Mouse (Mus musculus) neural tube, embryonic 12.5 days (tissue): ENCODE results near the gene Ntm. TPM values are rescaled to one million over a fixed set of nuclear protein-coding genes. Genes with fewer than 3 reads are reported as not detected.

Experiments used
- ATAC-seq: fragments of 200-750 bp; cut with Nextera tagmentation; 2 replicates; pipeline ENCODE4 v1.8.0; 2017; ENCODE audit warnings: low read depth, mild to moderate bottlenecking, moderate TSS enrichment, moderate library complexity; ENCODE audit not compliant: low FRiP score
- H3K27ac ChIP-seq: fragments of 300-500 bp; sonication (generic); 2 replicates; pipeline ENCODE4 v1.5.1; 2016
- H3K27me3 ChIP-seq: fragments of 300-500 bp; sonication (generic); replicated peaks from 2 replicates; pipeline ENCODE4 v1.6.1; 2016; ENCODE audit warnings: mild to moderate bottlenecking
- H3K36me3 ChIP-seq: fragments of 300-500 bp; sonication (generic); 2 replicates; pipeline ENCODE4 v1.6.1; 2016; ENCODE audit warnings: mild to moderate bottlenecking
- H3K4me1 ChIP-seq: fragments of 300-500 bp; sonication (generic); 2 replicates; pipeline ENCODE4 v1.6.1; 2016
- H3K4me2 ChIP-seq: fragments of 300-500 bp; sonication (generic); replicated peaks from 2 replicates; pipeline ENCODE4 v1.6.1; 2016; ENCODE audit warnings: mild to moderate bottlenecking
- H3K4me3 ChIP-seq: fragments of 300-500 bp; sonication (generic); 2 replicates; pipeline ENCODE4 v1.5.1; 2016
- H3K9ac ChIP-seq: fragments of 300-500 bp; sonication (generic); 2 replicates; pipeline ENCODE4 v1.6.1; 2016; ENCODE audit warnings: mild to moderate bottlenecking
- H3K9me3 ChIP-seq: fragments of 300-500 bp; sonication (generic); 2 replicates; pipeline ENCODE4 v1.6.1; 2016; ENCODE audit warnings: mild to moderate bottlenecking
- WGBS: fragments of 180-500 bp; shearing (Covaris S2); methylation state at CpG from one replicate; pipeline ENCODE4 v1.1.7; 2016; 5-methylcytosine and 5-hydroxymethylcytosine counted together
- polyA plus RNA-seq: library from polyadenylated mRNA; unstranded; fragments of >200 nt; fragmentation: Nextera tagmentation; extraction: Ambion mirVana; gene quantifications from 2 replicates; pipeline ENCODE4 v1.2.1, GENCODE M21; 2016

Gene Ntm
- polyA plus RNA-seq, 1 experiment from 2014 or later: 68.6 TPM

DNA sequence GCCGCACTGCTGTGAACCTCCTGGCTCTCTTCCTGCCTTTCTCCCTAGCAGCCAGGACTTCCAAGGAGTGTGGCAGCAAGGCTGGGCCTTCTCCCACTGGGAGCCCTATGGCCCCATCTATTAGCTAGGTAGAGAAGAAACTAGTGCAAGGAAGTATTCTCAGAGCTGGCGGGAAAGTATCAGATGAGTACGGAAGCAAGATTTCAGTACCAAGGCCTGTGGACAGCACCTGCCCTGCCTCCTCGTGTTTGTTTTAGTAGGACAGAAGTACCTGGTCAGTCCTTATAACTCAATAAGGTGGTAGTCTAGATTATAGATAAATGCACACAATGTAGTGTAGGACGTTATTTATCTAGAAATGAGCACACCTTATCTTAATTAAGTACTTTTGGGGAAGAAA, 874.3 kb downstream of the Ntm start:
- H3K4me2 ChIP-seq: no peak overlapping the region
- 56% methylated on average over 5 of the region's 5 CpGs for WGBS
- no peaks in the 10 kb centered on the region for H3K36me3 ChIP-seq
- no peak overlapping the region for H3K27ac ChIP-seq
- H3K27me3 ChIP-seq: no peaks in the 10 kb centered on the region
- ATAC-seq: no peak
- no peaks in the 10 kb centered on the region for H3K9me3 ChIP-seq
- no peak overlapping the region for H3K9ac ChIP-seq
- no peaks in the 10 kb centered on the region for H3K4me1 ChIP-seq
- H3K4me3 ChIP-seq: no peak overlapping the region

DNA sequence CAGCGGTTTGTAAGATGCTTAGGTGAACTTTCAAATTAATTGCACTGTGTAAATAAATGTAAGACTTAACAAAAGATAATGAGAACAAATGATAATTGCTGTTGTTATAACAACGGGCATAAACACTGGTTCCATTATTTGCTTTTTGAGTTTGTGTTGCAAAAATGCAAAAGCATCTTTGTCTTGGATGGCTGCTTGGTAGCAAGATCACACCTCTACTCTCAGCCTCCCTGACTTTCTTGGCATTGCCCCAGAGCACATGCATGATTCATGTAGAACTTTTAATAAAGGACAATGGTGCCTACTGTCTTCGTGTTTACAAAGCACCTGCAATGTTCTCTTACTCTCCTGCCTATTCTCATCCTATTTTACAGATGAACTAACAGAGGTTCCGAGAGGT, 875.3 kb downstream of the Ntm start:
- Histone ChIP-seq H3K4me1 (no peaks in the 10 kb centered on the region), H3K27me3 (no peaks in the 10 kb centered on the region), H3K9me3 (no peaks in the 10 kb centered on the region), H3K27ac (no peak overlapping the region), H3K4me2 (no peak overlapping the region), H3K9ac (no peak overlapping the region), H3K4me3 (no peak overlapping the region), H3K36me3 (no peaks in the 10 kb centered on the region)
- 60% methylated on average over 4 of the region's 4 CpGs for WGBS
- no peak for ATAC-seq

DNA sequence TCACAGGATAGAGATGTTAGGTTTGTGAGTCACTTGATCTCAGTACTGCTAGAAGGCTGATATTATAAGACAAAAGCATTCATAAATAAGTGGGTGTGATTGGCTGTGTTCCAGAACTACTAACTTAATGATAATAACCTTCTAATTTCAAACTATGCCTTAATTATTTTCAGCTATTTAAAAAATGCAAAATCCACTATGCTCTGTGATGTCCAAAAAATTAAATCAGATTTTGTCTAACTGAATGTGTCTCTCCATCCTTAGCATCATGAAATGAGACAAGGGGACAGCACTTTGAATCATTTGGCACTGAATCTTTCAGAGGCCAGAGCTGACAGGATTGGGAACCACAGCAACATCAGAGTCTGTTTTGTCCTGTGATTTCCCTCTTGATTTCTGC, 875.8 kb downstream of the Ntm start:
- Histone ChIP-seq H3K4me3 (no peak overlapping the region), H3K4me1 (no peaks in the 10 kb centered on the region), H3K27ac (no peak overlapping the region), H3K9ac (no peak overlapping the region), H3K4me2 (no peak overlapping the region), H3K36me3 (no peaks in the 10 kb centered on the region), H3K27me3 (no peaks in the 10 kb centered on the region), H3K9me3 (no peaks in the 10 kb centered on the region)
- no peak for ATAC-seq

DNA sequence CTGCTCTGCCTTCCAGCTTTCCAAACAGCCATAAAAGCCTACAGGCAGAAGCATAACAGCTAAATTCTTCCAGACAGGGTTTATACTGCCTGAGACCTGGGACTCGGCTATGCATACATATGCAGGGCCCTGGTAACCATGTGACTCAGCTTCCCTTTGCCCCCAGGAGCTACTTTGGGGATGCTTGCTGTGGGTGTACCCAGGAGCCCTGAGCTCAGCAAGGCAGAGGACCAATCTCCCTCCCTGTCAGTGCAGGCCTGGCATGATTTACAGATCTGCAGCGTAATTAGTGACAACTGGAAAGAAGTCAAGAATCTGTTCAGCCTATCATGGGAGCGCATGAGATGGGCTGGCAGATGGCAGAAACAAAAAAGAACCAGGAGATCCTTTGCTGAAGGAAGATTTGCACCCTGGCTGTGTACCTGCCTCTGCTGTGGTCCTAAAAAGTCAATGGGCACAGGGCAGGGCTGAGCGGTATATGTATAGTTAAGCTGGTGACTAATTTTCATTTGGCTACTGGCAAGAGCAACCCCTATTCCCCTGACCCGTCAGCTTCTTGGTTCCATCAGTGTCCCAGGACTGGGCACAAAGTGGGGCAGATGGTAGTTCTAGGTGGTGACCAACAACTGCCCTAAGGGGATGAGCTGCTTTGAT, 886.9 kb downstream of the Ntm start:
- WGBS: 73% methylated on average over 5 of the region's 5 CpGs
- no peaks in the 10 kb centered on the region for H3K9me3 ChIP-seq
- no peak overlapping the region for H3K27ac ChIP-seq
- H3K36me3 ChIP-seq: no peaks in the 10 kb centered on the region
- 0 out of 2 replicates have a peak, but pooled peaks have one; percentile 44 for ATAC-seq
- no peaks in the 10 kb centered on the region for H3K27me3 ChIP-seq
- no peak overlapping the region for H3K4me3 ChIP-seq
- no peak overlapping the region for H3K9ac ChIP-seq
- H3K4me2 ChIP-seq: no peak overlapping the region
- peaks cover 10% of the 10 kb centered on the region; the same call in 1 of the 2 replicates for H3K4me1 ChIP-seq

GRCm38 (mm10) chr9:29075243-29075642, 887.7 kb downstream of the Ntm start:
- H3K36me3 ChIP-seq: no peaks in the 10 kb centered on the region
- no peak overlapping the region for H3K4me3 ChIP-seq
- no peak overlapping the region for H3K9ac ChIP-seq
- H3K4me1 ChIP-seq: peaks cover 11% of the 10 kb centered on the region; the same call in 1 of the 2 replicates
- H3K4me2 ChIP-seq: no peak overlapping the region
- no peak for ATAC-seq
- H3K27ac ChIP-seq: no peak overlapping the region
- 79% methylated on average over 2 of the region's 2 CpGs for WGBS
- H3K27me3 ChIP-seq: no peaks in the 10 kb centered on the region
- no peaks in the 10 kb centered on the region for H3K9me3 ChIP-seq

GRCm38 (mm10) chr9:29074494-29074893, 888.4 kb downstream of the Ntm start:
- Histone ChIP-seq H3K4me1 (peaks cover 11% of the 10 kb centered on the region; the same call in 1 of the 2 replicates), H3K36me3 (no peaks in the 10 kb centered on the region), H3K4me3 (no peak overlapping the region), H3K9me3 (no peaks in the 10 kb centered on the region), H3K27me3 (no peaks in the 10 kb centered on the region), H3K9ac (no peak overlapping the region), H3K27ac (no peak overlapping the region), H3K4me2 (no peak overlapping the region)
- 72% methylated on average over 2 of the region's 2 CpGs for WGBS
- ATAC-seq: no peak

- Histone ChIP-seq H3K9ac (no peak overlapping the region), H3K36me3 (no peaks in the 10 kb centered on the region), H3K9me3 (no peaks in the 10 kb centered on the region), H3K27ac (no peak overlapping the region), H3K4me2 (no peak overlapping the region), H3K27me3 (no peaks in the 10 kb centered on the region), H3K4me3 (no peak overlapping the region), H3K4me1 (peaks cover 11% of the 10 kb centered on the region; the same call in 1 of the 2 replicates)
- 87% methylated on average over 1 of the region's 1 CpGs for WGBS
- no peak for ATAC-seq
Measured at GRCm38 (mm10) chr9:29071997-29072396, 890.9 kb downstream of the Ntm start.

DNA sequence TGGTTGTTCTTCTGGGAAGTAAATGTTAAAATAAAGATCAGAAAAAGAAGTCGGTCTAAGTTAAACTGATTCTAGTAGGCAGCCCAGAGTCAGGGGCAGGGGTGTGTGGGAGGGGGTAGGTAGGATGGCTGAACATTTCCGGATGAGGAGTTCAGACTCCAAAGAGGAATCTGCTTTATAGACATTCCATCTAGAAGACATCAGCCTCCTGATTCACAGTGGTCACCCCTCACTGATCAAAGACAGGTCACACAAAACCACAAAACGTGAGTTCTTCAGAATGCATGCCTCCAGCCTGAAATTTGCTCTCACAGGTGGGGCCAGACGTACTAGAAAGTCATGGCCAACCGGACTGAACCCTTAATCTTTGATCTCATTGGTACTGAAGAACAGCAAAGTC, 895.4 kb downstream of the Ntm start:
- Histone ChIP-seq H3K9me3 (no peaks in the 10 kb centered on the region), H3K36me3 (no peaks in the 10 kb centered on the region), H3K4me2 (no peak overlapping the region), H3K4me1 (peaks cover 5% of the 10 kb centered on the region; the same call in 1 of the 2 replicates), H3K9ac (no peak overlapping the region), H3K27me3 (no peaks in the 10 kb centered on the region), H3K4me3 (no peak overlapping the region), H3K27ac (no peak overlapping the region)
- 77% methylated on average over 5 of the region's 5 CpGs for WGBS
- ATAC-seq: no peak

- 77% methylated on average over 6 of the region's 6 CpGs for WGBS
- ATAC-seq: no peak
Measured at GRCm38 (mm10) chr9:29060293-29060692, 902.6 kb downstream of the Ntm start.

GRCm38 (mm10) chr9:29058811-29059210, 904.1 kb downstream of the Ntm start:
- 27% methylated on average over 8 of the region's 8 CpGs for WGBS
- Histone ChIP-seq H3K4me3 (no peak overlapping the region), H3K9me3 (no peaks in the 10 kb centered on the region), H3K4me1 (peaks cover 10% of the 10 kb centered on the region), H3K27me3 (no peaks in the 10 kb centered on the region), H3K27ac (no peak overlapping the region), H3K4me2 (no peak overlapping the region), H3K36me3 (no peaks in the 10 kb centered on the region), H3K9ac (no peak overlapping the region)
- no peak for ATAC-seq

More at GRCm38 (mm10) chr9:29060293-29060692, 902.6 kb downstream of the Ntm start:
- Histone ChIP-seq H3K27me3 (no peaks in the 10 kb centered on the region), H3K4me3 (no peak overlapping the region), H3K4me1 (peaks cover 10% of the 10 kb centered on the region), H3K9me3 (no peaks in the 10 kb centered on the region), H3K27ac (no peak overlapping the region), H3K9ac (no peak overlapping the region), H3K36me3 (no peaks in the 10 kb centered on the region), H3K4me2 (no peak overlapping the region)

- Histone ChIP-seq H3K4me1 (peaks cover 10% of the 10 kb centered on the region), H3K9me3 (no peaks in the 10 kb centered on the region), H3K9ac (no peak overlapping the region), H3K4me3 (no peak overlapping the region), H3K27ac (no peak overlapping the region), H3K4me2 (no peak overlapping the region), H3K36me3 (no peaks in the 10 kb centered on the region), H3K27me3 (no peaks in the 10 kb centered on the region)
- ATAC-seq: no peak
- 77% methylated on average over 2 of the region's 2 CpGs for WGBS
Measured at GRCm38 (mm10) chr9:29055637-29056036, 907.3 kb downstream of the Ntm start.

- Histone ChIP-seq H3K4me2 (no peak overlapping the region), H3K9ac (no peak overlapping the region), H3K9me3 (no peaks in the 10 kb centered on the region), H3K4me3 (no peak overlapping the region), H3K4me1 (peaks cover 5% of the 10 kb centered on the region; the same call in 1 of the 2 replicates), H3K36me3 (no peaks in the 10 kb centered on the region), H3K27me3 (no peaks in the 10 kb centered on the region), H3K27ac (no peak overlapping the region)
- no peak for ATAC-seq
- WGBS: 50% methylated on average over 3 of the region's 3 CpGs
Measured at GRCm38 (mm10) chr9:29036466-29036865, 926.5 kb downstream of the Ntm start.

DNA sequence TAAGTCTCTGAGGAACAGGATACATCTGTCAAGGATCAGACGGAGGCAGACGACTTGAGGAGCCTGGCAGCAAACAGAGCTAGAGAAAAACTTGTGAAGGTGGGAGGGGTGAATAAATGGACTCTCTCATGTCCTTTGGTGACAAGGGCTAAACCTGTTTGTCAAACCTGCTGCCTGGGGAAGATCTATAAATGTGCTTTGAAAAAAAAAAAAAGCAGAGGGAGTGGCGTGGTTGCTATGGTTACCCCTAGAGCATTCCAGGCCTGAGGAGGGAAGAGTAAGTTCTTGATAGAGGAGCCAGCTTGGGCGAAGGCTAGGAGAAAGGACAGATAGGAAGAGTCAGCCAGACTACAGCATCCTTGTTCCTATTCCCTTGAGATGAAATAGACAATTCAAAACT, 926.9 kb downstream of the Ntm start:
- ATAC-seq: no peak
- H3K9ac ChIP-seq: no peak overlapping the region
- no peak overlapping the region for H3K4me2 ChIP-seq

More for the DNA sequence above, 926.9 kb downstream of the Ntm start:
- H3K36me3 ChIP-seq: no peaks in the 10 kb centered on the region
- H3K4me1 ChIP-seq: peaks cover 5% of the 10 kb centered on the region; the same call in 1 of the 2 replicates
- no peak overlapping the region for H3K27ac ChIP-seq
- WGBS: 35% methylated on average over 4 of the region's 4 CpGs
- H3K27me3 ChIP-seq: no peaks in the 10 kb centered on the region
- H3K4me3 ChIP-seq: no peak overlapping the region
- no peaks in the 10 kb centered on the region for H3K9me3 ChIP-seq
